Mouse (Mus musculus): ENCODE results near the gene Parva. TPM values are rescaled to one million over a fixed set of nuclear protein-coding genes. Genes with fewer than 3 reads are reported as not detected.

The Parva gene
- polyA plus RNA-seq, 1 experiment from 2014 or later: 108 TPM

DNA sequence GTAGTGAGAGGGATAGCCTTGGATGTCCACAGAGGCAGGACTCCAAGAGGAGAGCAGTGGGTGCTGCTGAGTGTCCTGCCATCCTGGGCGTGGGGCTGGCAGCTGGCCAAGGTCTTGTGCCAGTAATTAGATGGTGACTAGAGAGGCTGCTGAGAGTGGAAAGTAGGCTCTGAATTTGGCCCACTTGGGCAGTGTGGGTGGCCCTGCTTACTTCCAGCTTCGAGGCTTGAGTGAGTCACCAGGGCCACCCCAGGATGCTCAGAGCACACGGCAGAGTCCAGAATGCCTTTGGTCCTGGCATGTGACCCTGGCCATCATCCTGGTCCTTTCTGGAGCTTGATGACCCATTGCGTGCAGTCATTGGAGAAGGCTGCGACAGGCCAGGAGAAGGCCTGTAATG is 31.1 kb downstream of the Parva start:
- Histone ChIP-seq H3K9ac (no peak overlapping the region), H3K27ac (no peak overlapping the region; the same call in 1 of the 2 replicates), H3K4me2 (replicated peaks) (0 out of 2 replicates have a peak overlapping the region, but pooled peaks have one; percentile 11), H3K27me3 (no peaks in the 10 kb centered on the region), H3K4me1 (peaks cover 74% of the 10 kb centered on the region), H3K4me3 (no peak overlapping the region), H3K9me3 (no peaks in the 10 kb centered on the region), H3K36me3 (no peaks in the 10 kb centered on the region)
- ATAC-seq (ENCODE audit: low FRiP score, low read depth): peak; percentile 16; the same call in 1 of the 2 replicates
- WGBS: 40% methylated on average over 5 of the region's 5 CpGs

DNA sequence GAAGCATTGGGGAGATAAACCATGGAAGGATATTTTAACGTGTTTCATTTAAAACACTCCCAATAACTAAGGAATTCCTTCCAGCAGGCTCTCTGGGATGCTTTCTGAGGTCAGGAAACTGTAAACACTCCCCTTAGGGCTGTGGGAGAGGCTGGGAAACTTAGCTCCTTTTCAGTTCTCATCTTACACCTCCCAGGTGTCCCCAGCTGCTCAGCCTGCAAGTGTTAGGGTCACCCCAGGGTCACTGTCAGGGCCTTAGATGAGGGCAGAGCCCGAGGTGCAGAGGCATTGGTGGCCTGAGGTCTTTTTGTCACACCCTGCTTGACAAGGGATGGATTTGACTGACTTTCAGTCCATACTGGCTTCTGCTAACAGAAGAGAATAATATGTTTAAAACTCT is 35.8 kb downstream of the Parva start:
- Histone ChIP-seq H3K36me3 (no peaks in the 10 kb centered on the region; the same call in 1 of the 2 replicates), H3K27ac (peak overlapping the region; percentile 79), H3K4me3 (no peak overlapping the region), H3K9me3 (no peaks in the 10 kb centered on the region), H3K9ac (0 out of 2 replicates have a peak overlapping the region, but pooled peaks have one; percentile 19), H3K4me2 (replicated peaks) (peak overlapping the region; percentile 37), H3K4me1 (peaks cover 68% of the 10 kb centered on the region), H3K27me3 (no peaks in the 10 kb centered on the region)
- 0% methylated on average over 2 of the region's 2 CpGs for WGBS
- peak; percentile 64; the same call in 1 of the 2 replicates for ATAC-seq (ENCODE audit: low FRiP score, low read depth)

DNA sequence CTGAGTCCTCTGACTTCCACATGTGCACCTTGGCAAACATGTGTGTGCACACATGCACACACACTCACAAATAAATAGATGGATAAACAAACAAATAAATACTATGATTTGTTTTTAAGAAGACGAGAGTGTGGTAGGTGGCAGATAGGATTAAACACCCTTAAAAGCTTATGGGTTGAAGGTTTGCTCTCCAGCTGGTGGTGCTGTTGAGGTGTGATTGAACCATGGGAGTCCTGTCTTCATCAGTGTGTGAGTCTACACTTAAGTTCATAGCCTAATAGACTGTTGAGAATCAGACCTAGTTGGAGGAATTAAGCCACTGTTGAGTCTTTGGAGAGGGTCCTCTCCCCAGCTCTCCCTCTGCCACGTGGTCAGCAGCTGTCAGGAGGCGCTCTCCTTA is 38.6 kb downstream of the Parva start:
- H3K4me3 ChIP-seq: no peak overlapping the region
- peaks cover 67% of the 10 kb centered on the region for H3K4me1 ChIP-seq
- ATAC-seq (ENCODE audit: low FRiP score, low read depth): no peak
- H3K9me3 ChIP-seq: no peaks in the 10 kb centered on the region
- H3K27ac ChIP-seq: no peak overlapping the region
- H3K9ac ChIP-seq: no peak overlapping the region
- WGBS: 64% methylated on average over 3 of the region's 3 CpGs
- no peaks in the 10 kb centered on the region; the same call in 1 of the 2 replicates for H3K36me3 ChIP-seq
- H3K27me3 ChIP-seq: no peaks in the 10 kb centered on the region
- H3K4me2 ChIP-seq (replicated peaks): no peak overlapping the region

DNA sequence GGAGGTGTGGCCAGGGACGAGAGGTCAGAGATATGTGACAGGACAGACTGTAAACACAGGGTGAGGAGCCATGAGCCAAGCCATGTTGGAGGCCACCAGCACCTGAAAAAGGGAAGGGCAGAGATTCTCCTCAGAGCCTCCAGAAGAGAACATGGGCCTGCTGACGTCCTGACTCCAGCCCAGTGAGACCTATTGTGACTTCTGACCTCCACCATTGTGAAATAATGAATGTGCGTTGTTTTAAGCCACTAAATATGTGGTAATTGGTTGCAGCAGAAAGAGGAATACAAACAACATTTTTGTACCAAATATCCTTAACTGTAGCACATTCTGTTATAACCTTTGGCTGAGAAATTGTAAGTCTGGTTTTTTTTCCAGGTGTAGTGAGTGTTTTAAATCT is 39.5 kb downstream of the Parva start:
- Histone ChIP-seq H3K4me2 (replicated peaks) (no peak overlapping the region), H3K27me3 (no peaks in the 10 kb centered on the region), H3K9me3 (no peaks in the 10 kb centered on the region), H3K4me1 (peaks cover 72% of the 10 kb centered on the region), H3K27ac (peak overlapping the region; percentile 91), H3K4me3 (no peak overlapping the region), H3K36me3 (no peaks in the 10 kb centered on the region; the same call in 1 of the 2 replicates), H3K9ac (no peak overlapping the region)
- ATAC-seq (ENCODE audit: low FRiP score, low read depth): no peak
- 72% methylated on average over 3 of the region's 3 CpGs for WGBS

DNA sequence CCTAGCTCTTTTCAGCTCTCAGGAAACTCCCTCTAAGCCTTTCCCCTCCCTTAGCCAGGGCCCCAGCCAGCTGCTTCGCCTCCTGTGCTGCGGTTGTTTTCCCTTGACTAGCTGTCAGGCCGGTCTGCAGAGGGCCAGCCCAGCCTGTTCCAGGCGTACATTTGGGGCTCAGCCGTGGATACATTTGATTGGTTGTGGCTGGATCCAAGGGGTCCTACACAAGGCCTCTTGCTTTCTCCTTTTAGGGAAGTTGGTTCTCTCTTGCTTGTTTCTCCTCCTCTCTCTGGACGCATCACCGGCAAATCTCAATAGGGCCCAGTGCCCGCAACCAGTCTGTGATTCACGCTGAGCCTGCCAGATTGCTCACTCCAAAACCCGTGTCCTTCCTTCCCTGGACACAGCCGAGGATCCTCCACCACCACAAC is 40.4 kb downstream of the Parva start:
- no peaks in the 10 kb centered on the region for H3K9me3 ChIP-seq
- peak overlapping the region; percentile 91 for H3K27ac ChIP-seq
- no peak overlapping the region; the same call in 1 of the 2 replicates for H3K4me2 ChIP-seq (replicated peaks)
- no peaks in the 10 kb centered on the region; the same call in 1 of the 2 replicates for H3K36me3 ChIP-seq
- H3K4me1 ChIP-seq: peaks cover 72% of the 10 kb centered on the region
- peak overlapping the region; percentile 50; the same call in 1 of the 2 replicates for H3K9ac ChIP-seq
- no peak overlapping the region for H3K4me3 ChIP-seq
- 19% methylated on average over 11 of the region's 11 CpGs for WGBS
- peak; percentile 83 for ATAC-seq (ENCODE audit: low FRiP score, low read depth)
- H3K27me3 ChIP-seq: no peaks in the 10 kb centered on the region

DNA sequence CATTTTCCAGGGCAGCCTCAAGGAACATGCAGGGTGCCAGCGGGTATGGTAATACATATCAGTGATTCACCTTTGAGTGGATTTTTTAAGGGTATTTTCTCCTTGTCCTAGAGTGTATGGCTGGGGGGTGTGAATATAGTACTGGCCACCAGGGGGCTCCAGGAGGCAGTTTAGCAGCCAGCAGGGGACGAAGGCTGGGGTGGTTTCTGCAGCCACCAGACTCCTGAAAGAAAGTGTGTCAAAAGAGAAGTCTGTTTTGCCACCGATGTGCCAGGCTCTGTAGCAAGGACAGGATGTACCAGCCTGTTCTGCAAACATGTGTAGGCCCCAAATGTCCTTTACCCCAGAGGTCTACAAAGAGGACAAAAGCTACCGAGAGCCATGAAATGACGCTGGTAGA is 42.5 kb downstream of the Parva start:
- no peak for ATAC-seq (ENCODE audit: low FRiP score, low read depth)
- 42% methylated on average over 5 of the region's 5 CpGs for WGBS
- no peaks in the 10 kb centered on the region for H3K9me3 ChIP-seq
- no peak overlapping the region for H3K27ac ChIP-seq
- no peak overlapping the region for H3K9ac ChIP-seq
- no peak overlapping the region for H3K4me2 ChIP-seq (replicated peaks)
- H3K36me3 ChIP-seq: no peaks in the 10 kb centered on the region
- H3K27me3 ChIP-seq: no peaks in the 10 kb centered on the region
- no peak overlapping the region for H3K4me3 ChIP-seq
- peaks cover 74% of the 10 kb centered on the region for H3K4me1 ChIP-seq

DNA sequence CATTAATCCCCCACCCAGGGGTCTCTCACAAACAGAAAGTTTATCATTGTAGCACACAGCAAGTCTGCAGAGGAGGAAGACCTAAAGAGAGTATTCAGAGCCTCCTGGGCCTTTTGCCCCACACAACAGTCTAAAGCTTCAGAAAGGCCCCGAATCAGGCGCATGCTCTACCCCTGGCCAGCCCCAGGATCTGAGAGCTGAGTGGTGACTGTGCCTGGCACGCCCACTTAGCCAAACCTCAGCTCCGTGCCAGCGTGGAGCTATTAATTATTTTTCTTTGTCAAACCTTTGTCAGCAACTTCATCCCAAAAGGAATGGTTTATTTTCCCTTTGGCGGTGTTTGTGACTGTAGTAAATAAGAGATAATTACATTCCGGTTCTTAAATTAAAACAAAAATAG is 44.0 kb downstream of the Parva start:
- Histone ChIP-seq H3K4me1 (peaks cover 73% of the 10 kb centered on the region), H3K27ac (no peak overlapping the region)
- ATAC-seq (ENCODE audit: low FRiP score, low read depth): no peak

DNA sequence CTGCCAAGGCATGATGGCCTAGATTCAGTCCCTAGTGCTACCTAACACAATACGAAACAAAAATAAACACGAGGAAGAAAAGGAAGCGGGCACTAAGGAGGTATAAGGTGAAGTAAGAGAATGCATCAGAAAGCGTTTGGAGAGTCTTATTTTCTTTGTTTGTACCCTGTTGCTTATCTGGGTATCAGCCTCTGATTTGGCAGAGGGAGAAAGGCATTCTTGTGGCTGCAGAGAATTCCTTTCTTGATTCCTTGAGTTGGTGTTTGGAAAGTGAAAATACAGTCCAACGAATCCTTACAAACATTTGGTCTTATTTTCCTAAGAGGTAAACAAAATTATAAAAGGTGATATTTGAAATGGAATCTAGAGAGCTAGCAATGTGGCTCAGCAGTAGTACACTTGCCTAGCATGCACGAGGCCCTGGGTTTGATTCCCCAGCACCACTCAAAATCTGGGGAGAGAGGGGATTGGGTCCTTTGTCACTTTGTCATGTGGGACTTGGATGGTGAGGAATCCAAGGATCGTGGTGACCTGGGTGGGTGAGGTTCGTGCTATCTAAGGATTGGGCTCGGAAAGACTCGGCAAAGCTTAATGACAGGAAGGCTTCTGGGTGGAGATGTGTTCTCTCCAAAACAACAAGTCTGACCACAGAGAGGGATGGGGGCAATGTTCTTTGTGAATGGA is 44.9 kb downstream of the Parva start:
- Histone ChIP-seq H3K27ac (no peak overlapping the region), H3K4me2 (replicated peaks) (no peak overlapping the region), H3K9me3 (no peaks in the 10 kb centered on the region), H3K4me3 (no peak overlapping the region), H3K9ac (no peak overlapping the region), H3K36me3 (no peaks in the 10 kb centered on the region), H3K27me3 (no peaks in the 10 kb centered on the region), H3K4me1 (peaks cover 65% of the 10 kb centered on the region)
- no peak for ATAC-seq (ENCODE audit: low FRiP score, low read depth)
- WGBS: 79% methylated on average over 10 of the region's 10 CpGs

More for the DNA sequence above, 44.0 kb downstream of the Parva start:
- H3K4me2 ChIP-seq (replicated peaks): no peak overlapping the region
- no peak overlapping the region for H3K4me3 ChIP-seq
- no peaks in the 10 kb centered on the region for H3K9me3 ChIP-seq
- WGBS: 64% methylated on average over 7 of the region's 7 CpGs
- H3K36me3 ChIP-seq: no peaks in the 10 kb centered on the region
- no peak overlapping the region for H3K9ac ChIP-seq
- no peaks in the 10 kb centered on the region for H3K27me3 ChIP-seq

DNA sequence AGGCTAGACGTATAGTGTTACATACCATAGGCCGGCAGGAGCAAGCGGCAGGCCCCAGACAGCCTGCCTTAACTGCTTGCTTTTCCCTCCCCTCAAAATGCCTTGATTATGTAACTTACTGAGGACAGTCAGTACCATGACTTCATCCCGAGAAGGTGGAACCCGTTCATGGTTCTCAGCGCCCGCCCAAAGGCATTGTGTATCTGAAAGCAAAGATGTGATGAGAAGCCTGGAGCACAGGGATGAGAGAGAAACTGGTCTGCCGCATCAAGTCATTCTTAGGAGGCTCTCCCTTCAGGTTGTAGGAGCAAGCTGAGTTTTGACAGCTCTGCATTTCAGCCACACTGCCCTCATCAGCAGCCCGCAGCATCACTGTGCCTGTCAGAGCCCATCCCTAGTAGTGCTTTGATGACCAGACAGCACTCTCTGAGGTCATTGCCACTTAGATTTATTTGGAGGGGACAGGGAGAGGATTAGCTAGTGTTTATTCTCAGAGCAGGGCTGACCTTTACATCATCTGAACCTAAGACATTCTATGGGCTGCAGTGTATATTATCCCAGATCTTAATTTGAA is 45.5 kb downstream of the Parva start:
- whole genome bisulfite sequencing: 49% methylated on average over 9 of the region's 9 CpGs
- Histone ChIP-seq H3K4me2 (replicated peaks) (no peak overlapping the region), H3K9me3 (no peaks in the 10 kb centered on the region)

DNA sequence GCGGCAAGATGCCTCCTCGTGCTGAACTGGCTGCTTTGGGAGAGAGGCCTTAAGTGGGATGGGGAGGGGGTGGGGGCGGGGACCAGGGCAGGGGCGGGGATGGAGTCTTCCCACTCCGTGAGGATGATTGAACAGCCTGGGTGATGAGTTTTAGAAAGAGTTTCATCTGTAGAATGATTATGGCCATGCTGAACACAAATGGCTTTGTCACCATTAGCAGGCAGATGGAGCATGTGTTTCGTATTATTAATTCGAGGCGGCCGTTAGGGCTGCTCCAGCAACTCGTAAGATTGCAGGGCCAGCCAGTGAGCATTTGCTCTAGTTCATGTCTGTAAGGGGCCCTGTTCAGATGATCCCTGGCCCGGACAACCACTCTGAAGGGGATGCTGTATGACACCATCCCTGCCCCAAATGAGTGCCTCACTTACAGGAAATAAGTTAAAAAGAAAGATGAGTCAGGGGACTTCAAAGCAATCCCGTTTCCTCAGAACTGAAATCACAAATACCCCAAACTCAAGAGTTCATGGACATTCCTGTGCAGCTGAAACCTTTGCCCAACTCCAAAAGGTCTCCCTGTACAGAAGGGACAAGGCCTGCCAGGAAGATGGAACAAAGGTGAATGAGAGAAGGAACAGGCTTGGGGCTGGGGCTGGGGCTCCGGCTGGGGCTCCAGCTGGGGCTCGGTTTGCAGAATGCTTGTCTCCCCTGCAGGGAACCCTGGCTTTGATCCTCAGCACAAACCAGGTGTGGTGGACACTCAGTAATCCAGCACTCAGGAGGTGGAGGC is 46.5 kb downstream of the Parva start:
- Histone ChIP-seq H3K27me3 (no peaks in the 10 kb centered on the region), H3K36me3 (no peaks in the 10 kb centered on the region), H3K4me3 (no peak overlapping the region), H3K9me3 (no peaks in the 10 kb centered on the region), H3K4me2 (replicated peaks) (peak overlapping the region; percentile 46), H3K27ac (peak overlapping the region; percentile 56; the same call in 1 of the 2 replicates), H3K9ac (no peak overlapping the region), H3K4me1 (peaks cover 55% of the 10 kb centered on the region)
- WGBS: 9% methylated on average over 14 of the region's 14 CpGs
- ATAC-seq (ENCODE audit: low FRiP score, low read depth): peak; percentile 57; the same call in 1 of the 2 replicates

More for the DNA sequence above, 45.5 kb downstream of the Parva start:
- Histone ChIP-seq H3K27me3 (no peaks in the 10 kb centered on the region), H3K4me1 (peaks cover 58% of the 10 kb centered on the region), H3K9ac (0 out of 2 replicates have a peak overlapping the region, but pooled peaks have one; percentile 9), H3K36me3 (no peaks in the 10 kb centered on the region), H3K27ac (no peak overlapping the region; the same call in 1 of the 2 replicates), H3K4me3 (no peak overlapping the region)
- no peak for ATAC-seq (ENCODE audit: low FRiP score, low read depth)

DNA sequence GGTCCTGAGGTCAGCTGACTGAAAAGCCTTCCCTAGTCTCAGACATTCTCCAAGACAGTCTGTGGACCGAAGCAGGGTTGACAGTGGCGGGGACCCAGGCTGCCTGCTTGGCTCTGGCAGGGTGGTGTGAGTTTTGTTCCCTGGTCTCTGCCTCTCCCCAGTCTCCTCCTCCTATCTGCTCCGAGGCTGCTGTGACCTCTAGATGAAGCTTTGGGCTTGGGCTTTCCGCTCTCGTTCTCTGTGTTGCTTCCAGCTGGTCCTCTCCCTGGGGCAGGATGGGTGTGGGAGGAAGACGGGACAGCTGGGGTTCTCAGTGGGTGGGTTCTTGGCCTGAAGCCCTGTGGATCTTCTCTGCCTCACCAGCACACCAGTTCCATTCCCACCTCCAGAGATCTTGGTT is 51.8 kb downstream of the Parva start:
- Histone ChIP-seq H3K4me2 (replicated peaks) (no peak overlapping the region), H3K4me1 (peaks cover 46% of the 10 kb centered on the region), H3K4me3 (no peak overlapping the region), H3K27me3 (no peaks in the 10 kb centered on the region), H3K9me3 (no peaks in the 10 kb centered on the region), H3K36me3 (no peaks in the 10 kb centered on the region), H3K9ac (no peak overlapping the region), H3K27ac (0 out of 2 replicates have a peak overlapping the region, but pooled peaks have one; percentile 12)
- 62% methylated on average over 6 of the region's 6 CpGs for WGBS
- no peak; the same call in 1 of the 2 replicates for ATAC-seq (ENCODE audit: low FRiP score, low read depth)

DNA sequence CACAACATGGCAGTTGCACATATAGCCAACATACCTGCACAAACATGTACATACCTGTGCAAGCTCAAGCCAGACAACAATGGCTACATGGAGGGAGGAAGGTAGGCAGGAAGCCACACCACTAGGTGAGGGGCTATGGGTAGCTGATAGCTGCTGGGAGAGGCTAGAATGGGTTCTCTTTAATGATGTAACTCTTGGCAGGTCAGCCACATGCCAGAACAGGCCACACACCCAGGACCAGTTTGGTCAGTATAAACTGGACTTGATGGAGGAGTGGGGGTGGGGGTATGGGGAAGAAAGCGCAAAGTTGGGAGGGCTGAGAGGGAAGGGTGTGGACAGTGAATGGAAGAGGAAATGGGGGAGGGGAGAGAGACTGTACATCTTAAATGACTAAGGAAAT is 53.7 kb downstream of the Parva start:
- H3K27ac ChIP-seq: no peak overlapping the region
- no peaks in the 10 kb centered on the region for H3K27me3 ChIP-seq
- no peak for ATAC-seq (ENCODE audit: low FRiP score, low read depth)
- H3K4me3 ChIP-seq: no peak overlapping the region
- H3K36me3 ChIP-seq: no peaks in the 10 kb centered on the region
- H3K4me1 ChIP-seq: peaks cover 43% of the 10 kb centered on the region
- H3K9me3 ChIP-seq: no peaks in the 10 kb centered on the region
- H3K4me2 ChIP-seq (replicated peaks): no peak overlapping the region
- H3K9ac ChIP-seq: no peak overlapping the region
- 81% methylated on average over 1 of the region's 1 CpGs for WGBS

All from limb, embryonic 13.5 days (tissue).